Mouse (Mus musculus): Measurements from ENCODE around the gene Gclc. TPM values are rescaled to one million over a fixed set of nuclear protein-coding genes. Genes with fewer than 3 reads are reported as not detected.

The Gclc gene
- total RNA-seq, 1 experiment = 25.2 TPM

DNA sequence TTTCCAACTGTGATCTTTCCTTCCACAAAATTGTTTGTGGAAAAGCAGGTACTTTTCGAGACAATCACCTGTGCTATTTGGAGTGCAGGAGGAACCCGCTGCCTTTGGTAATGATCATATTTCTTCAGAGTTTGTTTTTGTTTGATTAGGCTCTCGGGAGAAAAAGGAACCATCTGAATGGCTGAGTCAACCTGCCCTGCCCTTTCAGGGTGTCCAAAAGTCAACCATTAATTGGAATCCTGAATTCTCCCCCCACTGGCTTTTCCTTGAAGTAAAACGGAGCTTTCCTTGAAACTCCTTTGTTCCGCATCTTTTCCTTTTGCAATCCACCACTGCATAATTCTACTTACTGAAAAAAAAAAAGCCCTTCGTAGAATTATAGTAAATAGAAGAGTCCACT lies 30.1 kb upstream of the Gclc start:
- in situ Hi-C loops (cut with MboI; ENCODE audit: low sequenced_read_pairs in 2 of 2, unreplicated experiment in 2 of 2) = no loop called here
- TF ChIP-seq ZNF384 (IDR thresholded peaks at IDR 0.05; ENCODE audit: low read depth, low read length) (no peak), ZC3H11A (IDR thresholded peaks at IDR 0.05; ENCODE audit: borderline replicate concordance, low read depth, low read length) (no peak), CHD2 (IDR thresholded peaks at IDR 0.05; ENCODE audit: low read depth, low read length) (no peak), HCFC1 (IDR thresholded peaks at IDR 0.05; ENCODE audit: borderline replicate concordance, insufficient read depth, low read length) (no peak), MAFK (IDR thresholded peaks at IDR 0.05; ENCODE audit: insufficient read depth, low read depth, low read length) (no peak)

GRCm38 (mm10) chr9:77725448-77725847 lies 28.9 kb upstream of the Gclc start:
- no peak for DNase-seq (ENCODE audit: low read depth, low spot score)
- in situ Hi-C loops (cut with MboI; ENCODE audit: low sequenced_read_pairs in 2 of 2, unreplicated experiment in 2 of 2) = no loop called here
- Histone ChIP-seq H3K4me1 (ENCODE audit: control insufficient read depth in 2 of 2, insufficient read depth in 2 of 2, low read length in 2 of 2, poor library complexity in 1 of 2) (no peaks in the 10 kb centered on the region), H3K9ac (ENCODE audit: insufficient read depth, low read depth, low read length, poor library complexity, severe bottlenecking) (no peak overlapping the region), H3K4me3 (ENCODE audit: insufficient read depth in 1 of 2, low read depth in 1 of 2, low read length in 2 of 2, poor library complexity in 1 of 2, severe bottlenecking in 1 of 2) (no peak overlapping the region), H3K9me3 (ENCODE audit: control insufficient read depth, insufficient read depth, low read depth, low read length) (no peaks in the 10 kb centered on the region), H3K27ac (ENCODE audit: insufficient read depth, low read depth, low read length, poor library complexity, severe bottlenecking) (no peak overlapping the region), H3K36me3 (ENCODE audit: control insufficient read depth, insufficient read depth, low read length, poor library complexity, severe bottlenecking) (no peaks in the 10 kb centered on the region)
- no peak for TF ChIP-seq ZC3H11A (IDR thresholded peaks at IDR 0.05; ENCODE audit: borderline replicate concordance, low read depth, low read length)
- TF ChIP-seq MAFK (IDR thresholded peaks at IDR 0.05; ENCODE audit: insufficient read depth, low read depth, low read length) = no peak
- no peak for TF ChIP-seq HCFC1 (IDR thresholded peaks at IDR 0.05; ENCODE audit: borderline replicate concordance, insufficient read depth, low read length)
- TF ChIP-seq ZNF384 (IDR thresholded peaks at IDR 0.05; ENCODE audit: low read depth, low read length) = no peak
- TF ChIP-seq CHD2 (IDR thresholded peaks at IDR 0.05; ENCODE audit: low read depth, low read length) = no peak

More for the DNA sequence above, 30.1 kb upstream of the Gclc start:
- H3K9ac ChIP-seq (ENCODE audit: insufficient read depth, low read depth, low read length, poor library complexity, severe bottlenecking) = no peak overlapping the region
- no peak overlapping the region for H3K4me3 ChIP-seq (ENCODE audit: insufficient read depth in 1 of 2, low read depth in 1 of 2, low read length in 2 of 2, poor library complexity in 1 of 2, severe bottlenecking in 1 of 2)
- H3K36me3 ChIP-seq (ENCODE audit: control insufficient read depth, insufficient read depth, low read length, poor library complexity, severe bottlenecking) = no peaks in the 10 kb centered on the region
- H3K4me1 ChIP-seq (ENCODE audit: control insufficient read depth in 2 of 2, insufficient read depth in 2 of 2, low read length in 2 of 2, poor library complexity in 1 of 2) = no peaks in the 10 kb centered on the region
- no peak for DNase-seq (ENCODE audit: low read depth, low spot score)
- H3K9me3 ChIP-seq (ENCODE audit: control insufficient read depth, insufficient read depth, low read depth, low read length) = no peaks in the 10 kb centered on the region
- no peak overlapping the region for H3K27ac ChIP-seq (ENCODE audit: insufficient read depth, low read depth, low read length, poor library complexity, severe bottlenecking)

DNA sequence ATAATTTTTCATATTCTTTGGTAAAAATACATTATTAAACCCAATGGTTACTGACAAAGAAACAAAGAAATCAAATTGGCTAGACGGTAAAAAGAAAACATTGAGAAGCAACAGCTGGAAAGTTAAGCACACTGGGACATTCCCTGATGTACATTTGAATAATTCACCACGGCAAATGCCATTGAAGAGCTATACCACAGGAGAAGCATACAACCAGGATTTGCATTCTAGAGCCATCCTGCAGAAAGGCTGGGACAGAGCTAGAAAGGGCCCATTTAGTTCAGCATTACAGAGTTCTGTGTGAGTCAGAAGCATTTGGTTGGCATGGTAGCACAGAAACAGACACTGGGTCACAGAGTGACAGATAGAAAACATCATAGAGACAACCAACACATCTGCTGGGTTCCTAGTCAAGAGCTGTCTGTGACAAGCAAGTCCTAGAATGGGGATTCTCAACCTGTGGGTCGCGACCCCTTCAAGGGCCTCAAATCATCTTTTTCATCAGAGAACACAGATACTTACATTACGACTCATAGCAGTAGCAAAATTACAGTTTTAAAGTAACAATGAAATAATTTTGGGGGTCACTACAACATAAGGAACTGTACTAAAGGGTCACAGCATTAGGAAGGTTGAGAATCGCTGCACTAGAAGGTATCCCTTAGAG lies 28.2 kb upstream of the Gclc start:
- in situ Hi-C loops (cut with MboI; ENCODE audit: low sequenced_read_pairs in 2 of 2, unreplicated experiment in 2 of 2) = no loop called here
- DNase-seq (ENCODE audit: low read depth, low spot score) = no peak
- no peak overlapping the region for H3K4me3 ChIP-seq (ENCODE audit: insufficient read depth in 1 of 2, low read depth in 1 of 2, low read length in 2 of 2, poor library complexity in 1 of 2, severe bottlenecking in 1 of 2)
- H3K9ac ChIP-seq (ENCODE audit: insufficient read depth, low read depth, low read length, poor library complexity, severe bottlenecking) = no peak overlapping the region
- H3K4me1 ChIP-seq (ENCODE audit: control insufficient read depth in 2 of 2, insufficient read depth in 2 of 2, low read length in 2 of 2, poor library complexity in 1 of 2) = no peaks in the 10 kb centered on the region
- no peaks in the 10 kb centered on the region for H3K9me3 ChIP-seq (ENCODE audit: control insufficient read depth, insufficient read depth, low read depth, low read length)
- peak; percentile 86 for TF ChIP-seq CHD2 (IDR thresholded peaks at IDR 0.05; ENCODE audit: low read depth, low read length)
- no peak for TF ChIP-seq ZC3H11A (IDR thresholded peaks at IDR 0.05; ENCODE audit: borderline replicate concordance, low read depth, low read length)
- H3K27ac ChIP-seq (ENCODE audit: insufficient read depth, low read depth, low read length, poor library complexity, severe bottlenecking) = no peak overlapping the region
- H3K36me3 ChIP-seq (ENCODE audit: control insufficient read depth, insufficient read depth, low read length, poor library complexity, severe bottlenecking) = no peaks in the 10 kb centered on the region

- Histone ChIP-seq H3K4me1 (ENCODE audit: control insufficient read depth in 2 of 2, insufficient read depth in 2 of 2, low read length in 2 of 2, poor library complexity in 1 of 2) (no peaks in the 10 kb centered on the region), H3K36me3 (ENCODE audit: control insufficient read depth, insufficient read depth, low read length, poor library complexity, severe bottlenecking) (no peaks in the 10 kb centered on the region), H3K9me3 (ENCODE audit: control insufficient read depth, insufficient read depth, low read depth, low read length) (no peaks in the 10 kb centered on the region), H3K9ac (ENCODE audit: insufficient read depth, low read depth, low read length, poor library complexity, severe bottlenecking) (no peak overlapping the region), H3K4me3 (ENCODE audit: insufficient read depth in 1 of 2, low read depth in 1 of 2, low read length in 2 of 2, poor library complexity in 1 of 2, severe bottlenecking in 1 of 2) (no peak overlapping the region), H3K27ac (ENCODE audit: insufficient read depth, low read depth, low read length, poor library complexity, severe bottlenecking) (no peak overlapping the region)
- in situ Hi-C loops (cut with MboI; ENCODE audit: low sequenced_read_pairs in 2 of 2, unreplicated experiment in 2 of 2) = no loop called here
- no peak for TF ChIP-seq ZC3H11A (IDR thresholded peaks at IDR 0.05; ENCODE audit: borderline replicate concordance, low read depth, low read length)
- no peak for TF ChIP-seq ZNF384 (IDR thresholded peaks at IDR 0.05; ENCODE audit: low read depth, low read length)
- no peak for TF ChIP-seq HCFC1 (IDR thresholded peaks at IDR 0.05; ENCODE audit: borderline replicate concordance, insufficient read depth, low read length)
- TF ChIP-seq MAFK (IDR thresholded peaks at IDR 0.05; ENCODE audit: insufficient read depth, low read depth, low read length) = no peak
- no peak for TF ChIP-seq CHD2 (IDR thresholded peaks at IDR 0.05; ENCODE audit: low read depth, low read length)
- DNase-seq (ENCODE audit: low read depth, low spot score) = no peak
These were observed 27.3 kb upstream of the Gclc start for GRCm38 (mm10) chr9:77727012-77727411.

- H3K9me3 ChIP-seq (ENCODE audit: control insufficient read depth, insufficient read depth, low read depth, low read length) = no peaks in the 10 kb centered on the region
- H3K4me1 ChIP-seq (ENCODE audit: control insufficient read depth in 2 of 2, insufficient read depth in 2 of 2, low read length in 2 of 2, poor library complexity in 1 of 2) = no peaks in the 10 kb centered on the region
- H3K27ac ChIP-seq (ENCODE audit: insufficient read depth, low read depth, low read length, poor library complexity, severe bottlenecking) = no peak overlapping the region
- in situ Hi-C loops (cut with MboI; ENCODE audit: low sequenced_read_pairs in 2 of 2, unreplicated experiment in 2 of 2) = no loop called here
- H3K36me3 ChIP-seq (ENCODE audit: control insufficient read depth, insufficient read depth, low read length, poor library complexity, severe bottlenecking) = no peaks in the 10 kb centered on the region
- TF ChIP-seq HCFC1 (IDR thresholded peaks at IDR 0.05; ENCODE audit: borderline replicate concordance, insufficient read depth, low read length) (no peak), MAFK (IDR thresholded peaks at IDR 0.05; ENCODE audit: insufficient read depth, low read depth, low read length) (no peak), ZC3H11A (IDR thresholded peaks at IDR 0.05; ENCODE audit: borderline replicate concordance, low read depth, low read length) (no peak), CHD2 (IDR thresholded peaks at IDR 0.05; ENCODE audit: low read depth, low read length) (no peak)
- H3K9ac ChIP-seq (ENCODE audit: insufficient read depth, low read depth, low read length, poor library complexity, severe bottlenecking) = no peak overlapping the region
- no peak for DNase-seq (ENCODE audit: low read depth, low spot score)
- no peak overlapping the region for H3K4me3 ChIP-seq (ENCODE audit: insufficient read depth in 1 of 2, low read depth in 1 of 2, low read length in 2 of 2, poor library complexity in 1 of 2, severe bottlenecking in 1 of 2)
These were observed 22.3 kb upstream of the Gclc start for GRCm38 (mm10) chr9:77732067-77732466.
